Mouse (Mus musculus): Measurements from ENCODE around the gene Nutm1. TPM values are rescaled to one million over a fixed set of nuclear protein-coding genes. Genes with fewer than 3 reads are reported as not detected.
A peak's percentile ranks its signal among the peaks of the same experiment; 100 is the strongest.
"Not testable (repeated sequence)": the region's sequence is repeated elsewhere in the genome, so short reads cannot be mapped to it uniquely, and the experiment has no call there.

Nutm1 gene
- polyA plus RNA-seq (2014; fragmentation: Nextera tagmentation; extraction: Ambion mirVana): not detected in 2 replicates

DNA sequence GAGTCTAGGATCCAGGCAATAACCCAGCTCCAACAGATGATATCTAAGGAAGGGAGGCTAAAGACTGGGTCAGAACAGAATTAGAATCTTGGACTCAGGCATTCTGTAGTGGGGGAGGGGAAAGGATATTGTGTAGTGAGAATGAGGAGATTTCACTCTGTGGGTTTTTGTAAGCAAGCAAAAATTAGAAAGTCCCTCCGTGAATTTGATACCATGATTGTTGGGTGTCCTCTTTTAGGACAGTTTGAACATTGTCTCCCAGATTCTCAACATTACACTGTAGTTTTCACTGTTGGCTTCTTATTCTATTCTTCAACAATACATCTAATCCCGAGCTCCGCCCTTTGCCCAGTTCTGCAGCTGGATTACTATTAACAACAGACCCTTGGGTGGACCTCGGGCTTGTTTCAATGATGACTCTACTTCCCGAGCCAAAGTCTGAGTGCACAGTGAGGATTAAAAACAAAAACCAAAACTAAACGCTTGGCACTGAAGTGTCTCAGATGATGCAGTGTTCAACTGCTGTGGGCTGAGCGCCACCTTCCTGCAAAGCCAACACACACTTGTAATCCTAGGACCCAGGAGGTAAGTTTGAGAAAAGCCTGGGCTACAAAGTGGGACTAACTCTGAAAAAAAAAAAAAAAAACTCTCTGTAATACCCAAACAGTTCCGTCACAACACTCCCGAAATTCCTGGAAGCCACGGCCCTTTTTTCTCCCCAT lies at the start of gene Nutm1:
TSS of gene Nutm1 (minus strand) at position 51 of the 722 bp plus-strand sequence.
- Histone ChIP-seq H3K4me3 (ENCODE audit: low read depth, low read length) (no peak within 1 kb of the TSS), H3K27ac (ENCODE audit: low read depth, low read length) (no peak within 1 kb of the TSS), H3K36me3 (ENCODE audit: control insufficient read depth, insufficient read depth, low read length) (no peaks in the 10 kb centered on the region), H3K4me1 (replicated peaks; ENCODE audit: control insufficient read depth, insufficient read depth, low read length) (peaks cover 7% of the 10 kb centered on the region), H3K4me2 (no peak within 1 kb of the TSS), H3K9me3 (ENCODE audit: control insufficient read depth, low read length) (no peaks in the 10 kb centered on the region), H3K27me3 (replicated peaks; ENCODE audit: control insufficient read depth, insufficient read depth, low read length) (no peaks in the 10 kb centered on the region), H3K9ac (ENCODE audit: low read depth, low read length) (no peak within 1 kb of the TSS)
- ATAC-seq (replicated peaks; ENCODE audit: low FRiP score) (no peak), DNase-seq (ENCODE audit: low spot score) (no peak)
- 71% methylated on average over 10 of the region's 10 CpGs for WGBS

DNA sequence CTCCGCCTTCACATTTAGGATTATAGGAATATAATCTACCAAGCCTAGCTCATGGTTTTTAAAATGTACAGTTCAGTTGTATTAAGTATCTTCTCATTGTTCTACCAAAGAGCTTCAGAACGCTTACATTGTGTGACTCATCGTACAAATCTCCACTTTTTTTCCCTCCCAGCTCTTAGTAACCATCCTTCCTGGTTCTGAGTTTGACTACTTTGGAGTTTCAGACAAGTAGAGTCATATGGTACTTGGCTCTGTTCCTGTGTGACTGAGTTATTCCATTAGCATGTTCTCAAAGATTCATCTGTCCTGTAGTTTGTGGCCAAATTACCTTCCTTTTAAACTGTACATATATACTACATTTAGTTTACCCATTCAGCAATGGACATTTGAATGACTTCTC lies 49.6 kb upstream of the Nutm1 start:
- no peak overlapping the region for H3K27ac ChIP-seq (ENCODE audit: low read depth, low read length)
- peaks cover 4% of the 10 kb centered on the region; the same call in 1 of the 2 replicates for H3K4me1 ChIP-seq (replicated peaks; ENCODE audit: control insufficient read depth, insufficient read depth, low read length)
- no peaks in the 10 kb centered on the region for H3K36me3 ChIP-seq (ENCODE audit: control insufficient read depth, insufficient read depth, low read length)
- H3K4me3 ChIP-seq (ENCODE audit: low read depth, low read length): no peak overlapping the region
- no peak overlapping the region for H3K9ac ChIP-seq (ENCODE audit: low read depth, low read length)
- no peaks in the 10 kb centered on the region for H3K27me3 ChIP-seq (replicated peaks; ENCODE audit: control insufficient read depth, insufficient read depth, low read length)
- no peak for ATAC-seq (replicated peaks; ENCODE audit: low FRiP score)
- no peaks in the 10 kb centered on the region for H3K9me3 ChIP-seq (ENCODE audit: control insufficient read depth, low read length)
- WGBS: 84% methylated on average over 3 of the region's 3 CpGs
- no peak for DNase-seq (ENCODE audit: low spot score)
- no peak overlapping the region for H3K4me2 ChIP-seq

DNA sequence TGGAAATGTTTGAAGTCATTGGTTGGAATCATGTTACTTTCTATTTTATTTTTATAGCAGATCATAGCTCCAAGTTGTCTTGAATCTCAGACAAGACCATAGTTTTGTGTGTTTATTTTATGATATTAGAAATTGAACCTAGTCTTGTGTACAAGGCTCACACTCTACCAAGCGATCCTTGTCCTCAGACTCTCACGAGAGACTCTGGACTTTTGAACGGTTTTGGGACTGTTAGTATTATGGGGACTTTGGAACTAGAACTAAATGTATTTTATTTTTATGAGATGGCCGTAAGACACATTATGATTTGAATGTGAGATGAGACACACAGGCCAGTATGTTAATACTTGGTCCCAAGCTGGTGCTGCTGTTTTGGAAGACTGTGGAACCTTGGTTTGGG lies 39.1 kb upstream of the Nutm1 start:
- ATAC-seq (replicated peaks; ENCODE audit: low FRiP score) (no peak), DNase-seq (ENCODE audit: low spot score) (no peak)
- Histone ChIP-seq H3K27ac (ENCODE audit: low read depth, low read length) (no peak overlapping the region), H3K4me3 (ENCODE audit: low read depth, low read length) (no peak overlapping the region), H3K9ac (ENCODE audit: low read depth, low read length) (no peak overlapping the region), H3K27me3 (replicated peaks; ENCODE audit: control insufficient read depth, insufficient read depth, low read length) (no peaks in the 10 kb centered on the region), H3K36me3 (ENCODE audit: control insufficient read depth, insufficient read depth, low read length) (no peaks in the 10 kb centered on the region), H3K9me3 (ENCODE audit: control insufficient read depth, low read length) (no peaks in the 10 kb centered on the region), H3K4me1 (replicated peaks; ENCODE audit: control insufficient read depth, insufficient read depth, low read length) (no peaks in the 10 kb centered on the region), H3K4me2 (no peak overlapping the region)
- WGBS: 89% methylated on average over 4 of the region's 4 CpGs

DNA sequence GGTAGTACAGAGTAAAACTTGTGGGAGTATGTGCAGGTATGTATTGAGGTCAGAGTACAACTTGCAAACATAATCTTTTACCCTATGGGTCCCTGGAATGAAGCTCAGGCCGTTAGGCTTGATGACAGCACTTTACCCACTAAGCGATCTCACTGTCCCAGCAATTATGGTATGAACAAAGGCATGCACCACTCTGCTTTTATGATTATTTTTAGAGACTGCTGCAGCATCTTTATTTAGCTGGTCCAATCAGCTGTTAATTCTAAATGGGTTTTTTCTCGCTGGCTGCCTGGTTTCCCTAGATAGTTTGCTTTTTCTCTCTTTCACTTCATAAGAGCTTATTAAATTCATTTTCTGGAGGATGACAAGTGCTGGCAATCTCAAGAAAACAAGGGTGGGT lies 37.1 kb upstream of the Nutm1 start:
- H3K36me3 ChIP-seq (ENCODE audit: control insufficient read depth, insufficient read depth, low read length): no peaks in the 10 kb centered on the region
- H3K27ac ChIP-seq (ENCODE audit: low read depth, low read length): no peak overlapping the region
- DNase-seq (ENCODE audit: low spot score) (no peak), ATAC-seq (replicated peaks; ENCODE audit: low FRiP score) (no peak)
- H3K4me2 ChIP-seq: no peak overlapping the region
- H3K9me3 ChIP-seq (ENCODE audit: control insufficient read depth, low read length): no peaks in the 10 kb centered on the region
- no peaks in the 10 kb centered on the region for H3K27me3 ChIP-seq (replicated peaks; ENCODE audit: control insufficient read depth, insufficient read depth, low read length)
- no peaks in the 10 kb centered on the region for H3K4me1 ChIP-seq (replicated peaks; ENCODE audit: control insufficient read depth, insufficient read depth, low read length)
- no peak overlapping the region for H3K4me3 ChIP-seq (ENCODE audit: low read depth, low read length)
- H3K9ac ChIP-seq (ENCODE audit: low read depth, low read length): no peak overlapping the region
- 86% methylated on average over 3 of the region's 3 CpGs for WGBS

DNA sequence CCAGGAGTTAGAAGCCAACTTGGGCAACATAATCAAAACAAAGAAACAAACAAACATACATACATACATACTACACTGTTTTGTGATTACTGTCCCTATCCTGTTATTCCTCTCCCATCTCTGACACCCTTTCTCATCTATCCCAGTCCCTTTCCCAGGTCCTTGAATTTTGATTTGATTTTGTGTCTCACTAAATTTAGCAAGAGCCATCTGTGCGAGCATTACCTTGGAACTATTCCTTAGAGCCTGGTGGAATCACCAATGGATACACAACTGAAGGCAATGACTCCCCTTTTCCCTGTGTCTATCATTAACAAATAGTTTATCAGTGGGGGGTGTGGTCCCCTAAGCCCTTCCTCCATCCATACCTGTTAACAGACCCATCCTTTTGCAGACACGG lies 33.7 kb upstream of the Nutm1 start:
- no peak overlapping the region for H3K27ac ChIP-seq (ENCODE audit: low read depth, low read length)
- 81% methylated on average over 2 of the region's 2 CpGs for WGBS
- ATAC-seq (replicated peaks; ENCODE audit: low FRiP score): no peak
- no peak overlapping the region for H3K4me2 ChIP-seq
- no peak overlapping the region for H3K4me3 ChIP-seq (ENCODE audit: low read depth, low read length)
- H3K9ac ChIP-seq (ENCODE audit: low read depth, low read length): no peak overlapping the region
- no peaks in the 10 kb centered on the region for H3K4me1 ChIP-seq (replicated peaks; ENCODE audit: control insufficient read depth, insufficient read depth, low read length)
- no peak for DNase-seq (ENCODE audit: low spot score)
- H3K27me3 ChIP-seq (replicated peaks; ENCODE audit: control insufficient read depth, insufficient read depth, low read length): no peaks in the 10 kb centered on the region
- no peaks in the 10 kb centered on the region for H3K36me3 ChIP-seq (ENCODE audit: control insufficient read depth, insufficient read depth, low read length)
- no peaks in the 10 kb centered on the region for H3K9me3 ChIP-seq (ENCODE audit: control insufficient read depth, low read length)

DNA sequence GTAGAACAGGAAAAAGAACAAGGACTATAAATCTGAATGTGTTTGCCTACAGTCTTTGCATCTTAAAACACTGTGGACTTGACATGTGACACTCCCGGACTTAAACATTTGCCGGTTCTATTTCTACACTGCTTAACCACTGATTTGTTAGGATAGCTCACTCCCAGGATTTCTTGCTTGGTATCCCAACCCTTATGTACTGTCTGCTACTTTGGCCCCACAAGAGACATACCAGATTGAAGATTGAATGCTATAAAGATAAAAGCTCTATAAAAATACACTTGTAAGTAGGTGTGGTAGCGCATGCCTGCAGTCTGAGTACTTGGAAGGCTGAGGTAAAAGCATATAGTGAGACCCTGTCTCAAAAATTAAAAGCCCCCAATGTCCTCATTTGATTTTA lies 30.4 kb upstream of the Nutm1 start:
- Histone ChIP-seq H3K36me3 (ENCODE audit: control insufficient read depth, insufficient read depth, low read length) (no peaks in the 10 kb centered on the region), H3K4me2 (no peak overlapping the region), H3K27me3 (replicated peaks; ENCODE audit: control insufficient read depth, insufficient read depth, low read length) (no peaks in the 10 kb centered on the region), H3K4me1 (replicated peaks; ENCODE audit: control insufficient read depth, insufficient read depth, low read length) (no peaks in the 10 kb centered on the region), H3K9me3 (ENCODE audit: control insufficient read depth, low read length) (no peaks in the 10 kb centered on the region), H3K27ac (ENCODE audit: low read depth, low read length) (no peak overlapping the region), H3K9ac (ENCODE audit: low read depth, low read length) (no peak overlapping the region), H3K4me3 (ENCODE audit: low read depth, low read length) (no peak overlapping the region)
- WGBS: 93% methylated on average over 3 of the region's 3 CpGs
- no peak for ATAC-seq (replicated peaks; ENCODE audit: low FRiP score)
- DNase-seq (ENCODE audit: low spot score): no peak

DNA sequence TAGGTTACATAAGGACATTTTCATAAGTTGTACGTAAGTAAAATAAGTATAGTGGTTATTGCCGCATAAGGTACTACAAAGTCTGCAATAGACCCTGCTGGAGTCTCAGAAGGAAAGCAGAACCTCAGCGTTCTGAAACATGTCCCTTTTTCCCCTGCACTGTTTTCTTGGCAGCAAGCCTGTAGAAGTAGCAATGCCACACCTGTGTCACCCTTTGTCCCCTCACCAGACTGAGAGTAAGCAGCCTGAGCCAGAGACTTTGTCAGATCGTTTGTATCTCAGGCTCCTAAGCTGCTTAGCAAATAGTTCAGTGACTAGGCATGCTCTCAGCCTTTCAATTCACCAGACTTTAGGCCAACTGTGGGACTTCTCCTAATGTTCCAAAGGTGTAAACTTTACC lies 28.0 kb upstream of the Nutm1 start:
- H3K27me3 ChIP-seq (replicated peaks; ENCODE audit: control insufficient read depth, insufficient read depth, low read length): no peaks in the 10 kb centered on the region
- H3K27ac ChIP-seq (ENCODE audit: low read depth, low read length): no peak overlapping the region
- H3K36me3 ChIP-seq (ENCODE audit: control insufficient read depth, insufficient read depth, low read length): no peaks in the 10 kb centered on the region
- DNase-seq (ENCODE audit: low spot score) (no peak), ATAC-seq (replicated peaks; ENCODE audit: low FRiP score) (no peak)
- no peaks in the 10 kb centered on the region for H3K9me3 ChIP-seq (ENCODE audit: control insufficient read depth, low read length)
- peaks cover 5% of the 10 kb centered on the region; the same call in 1 of the 2 replicates for H3K4me1 ChIP-seq (replicated peaks; ENCODE audit: control insufficient read depth, insufficient read depth, low read length)
- no peak overlapping the region for H3K4me2 ChIP-seq
- WGBS: 68% methylated on average over 4 of the region's 4 CpGs
- no peak overlapping the region for H3K9ac ChIP-seq (ENCODE audit: low read depth, low read length)
- H3K4me3 ChIP-seq (ENCODE audit: low read depth, low read length): no peak overlapping the region

DNA sequence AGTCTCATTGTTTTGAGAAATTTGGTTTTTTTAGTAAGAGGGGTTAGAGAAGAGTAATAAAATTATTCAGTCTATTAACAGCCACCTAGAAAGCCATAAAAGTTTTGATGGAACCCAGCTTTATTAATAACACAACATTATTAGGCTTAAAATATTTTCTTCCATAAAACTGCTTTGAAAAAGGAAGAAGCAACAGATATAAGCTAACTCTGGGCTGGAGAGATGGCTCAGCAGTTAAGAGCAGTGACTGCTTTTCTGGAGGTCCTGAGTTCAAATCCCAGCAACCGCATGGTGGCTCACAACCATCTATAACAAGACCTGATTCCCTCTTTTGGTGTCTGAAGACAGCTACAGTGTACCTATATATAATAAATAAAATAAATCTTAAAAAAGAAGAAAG lies 27.0 kb upstream of the Nutm1 start:
- 89% methylated on average over 1 of the region's 1 CpGs for WGBS
- not testable (repeated sequence) for H3K4me1 ChIP-seq (replicated peaks; ENCODE audit: control insufficient read depth, insufficient read depth, low read length); H3K27ac ChIP-seq (ENCODE audit: low read depth, low read length); H3K4me2 ChIP-seq; H3K27me3 ChIP-seq (replicated peaks; ENCODE audit: control insufficient read depth, insufficient read depth, low read length); ATAC-seq (replicated peaks; ENCODE audit: low FRiP score); H3K9me3 ChIP-seq (ENCODE audit: control insufficient read depth, low read length); DNase-seq (ENCODE audit: low spot score); H3K4me3 ChIP-seq (ENCODE audit: low read depth, low read length); H3K9ac ChIP-seq (ENCODE audit: low read depth, low read length); H3K36me3 ChIP-seq (ENCODE audit: control insufficient read depth, insufficient read depth, low read length)

DNA sequence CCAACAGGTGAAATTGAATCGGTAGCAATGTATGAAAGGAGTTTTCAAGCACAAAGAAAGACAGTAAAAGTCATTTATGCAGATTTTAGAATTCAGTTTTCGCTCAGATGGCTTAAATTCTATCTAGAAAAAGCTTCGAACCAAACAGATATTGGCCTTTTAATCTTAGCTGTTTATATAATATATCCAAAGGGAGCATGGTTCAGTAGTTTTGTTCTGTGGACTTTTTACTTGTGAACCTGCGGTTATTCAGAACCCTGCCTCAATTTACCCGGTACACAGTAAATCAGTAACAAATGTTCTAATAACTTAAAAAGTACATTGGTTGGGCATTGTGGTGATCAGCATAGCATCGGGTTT lies 25.9 kb upstream of the Nutm1 start:
- DNase-seq (ENCODE audit: low spot score): no peak
- Histone ChIP-seq H3K27me3 (replicated peaks; ENCODE audit: control insufficient read depth, insufficient read depth, low read length) (no peaks in the 10 kb centered on the region), H3K4me2 (peak overlapping the region; percentile 84), H3K36me3 (ENCODE audit: control insufficient read depth, insufficient read depth, low read length) (no peaks in the 10 kb centered on the region), H3K9me3 (ENCODE audit: control insufficient read depth, low read length) (no peaks in the 10 kb centered on the region), H3K4me1 (replicated peaks; ENCODE audit: control insufficient read depth, insufficient read depth, low read length) (peaks cover 5% of the 10 kb centered on the region; the same call in 1 of the 2 replicates), H3K27ac (ENCODE audit: low read depth, low read length) (no peak overlapping the region), H3K4me3 (ENCODE audit: low read depth, low read length) (peak overlapping the region; percentile 65), H3K9ac (ENCODE audit: low read depth, low read length) (peak overlapping the region; percentile 32; the same call in 1 of the 2 replicates)
- 59% methylated on average over 6 of the region's 6 CpGs for WGBS
- ATAC-seq (replicated peaks; ENCODE audit: low FRiP score): no peak

All from liver, embryonic 11.5 days (tissue).